20 mouse cellular contexts compared by ENCODE assay signal in the genomic region with DNA sequence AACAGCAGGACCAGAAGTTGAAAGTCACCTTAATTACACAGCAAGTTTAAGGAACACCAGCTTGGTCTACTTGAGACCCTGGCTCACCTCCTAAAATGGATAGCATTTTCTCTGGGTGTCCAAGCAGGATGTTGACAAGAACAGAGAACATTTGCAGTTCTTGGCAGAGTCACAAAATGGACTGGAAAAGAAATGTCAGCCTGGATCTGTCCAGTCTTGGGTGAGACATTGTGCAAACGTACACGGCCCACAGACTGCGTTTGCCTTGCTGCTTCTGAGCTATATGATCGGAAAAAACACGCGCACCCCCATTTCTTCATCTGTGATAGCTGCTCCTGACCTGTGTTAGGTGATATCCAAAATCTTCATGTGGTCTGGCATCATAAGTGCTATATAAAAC. TPM values are rescaled to one million over a fixed set of nuclear protein-coding genes. Genes with fewer than 3 reads are reported as not detected.
DNase-seq lines count a peak whose midpoint lies in the region; ATAC-seq and TF ChIP-seq lines count a peak whose summit lies in the region.
"Had no signal": no experiment of that assay in that cellular context is flagged by ENCODE, and none has a peak within 500 bp of the region (broad histone marks: within the 10 kb centered on the region; RNA-seq: fewer than 3 reads in every experiment).

No protein-coding gene starts in this region.

- H3K27me3 ChIP-seq in lung, embryonic 14.5 days (ENCODE audit: insufficient read depth, low read length): no peaks in the 10 kb centered on the region
- no peaks in the 10 kb centered on the region for H3K27me3 ChIP-seq in stomach, embryonic 16.5 days (ENCODE audit: control insufficient read depth, insufficient read depth, low read length)

- ATAC-seq in lung, embryonic 14.5 days (ENCODE audit: insufficient read depth): peak; percentile 73
- ATAC-seq in stomach, embryonic 16.5 days (ENCODE audit: insufficient read depth, low FRiP score): peak; percentile 74; the same call in 1 of the 2 replicates

- H3K4me2 ChIP-seq in lung, embryonic 14.5 days: no peak overlapping the region
- H3K4me2 ChIP-seq in stomach, embryonic 16.5 days (ENCODE audit: low read depth, low read length): peak overlapping the region; percentile 38; the same call in 1 of the 2 replicates
- H3K4me2 ChIP-seq: hindbrain, embryonic 14.5 days had no signal

- no peaks in the 10 kb centered on the region for H3K9me3 ChIP-seq in lung, embryonic 14.5 days (ENCODE audit: low read depth, low read length)
- no peaks in the 10 kb centered on the region for H3K9me3 ChIP-seq in stomach, embryonic 16.5 days (replicated peaks; ENCODE audit: control insufficient read depth, low read length)
- H3K9me3 ChIP-seq: midbrain, embryonic 10.5 days had no signal

- WGBS in lung, embryonic 14.5 days: 51% methylated on average over 6 of the region's 6 CpGs
- WGBS in stomach, embryonic 16.5 days: 46% methylated on average over 6 of the region's 6 CpGs

- no peak overlapping the region for H3K4me3 ChIP-seq in lung, embryonic 14.5 days (ENCODE audit: low read depth, low read length)
- no peak overlapping the region for H3K4me3 ChIP-seq in stomach, embryonic 16.5 days (replicated peaks; ENCODE audit: low read length)
- H3K4me3 ChIP-seq in layer of hippocampus, adult 2 months: no peak overlapping the region
- H3K4me3 ChIP-seq: erythroblast, embryonic 14.5 days; midbrain, embryonic 10.5 days had no signal

- H3K9ac ChIP-seq in lung, embryonic 14.5 days: no peak overlapping the region
- no peak overlapping the region for H3K9ac ChIP-seq in stomach, embryonic 16.5 days (ENCODE audit: low read length)
- H3K9ac ChIP-seq: hindbrain, embryonic 14.5 days; liver, embryonic 14.5 days had no signal

- H3K4me1 ChIP-seq in lung, embryonic 14.5 days (ENCODE audit: insufficient read depth): 0 out of 2 replicates have a peak, but pooled peaks cover 12% of the 10 kb centered on the region
- peaks cover 19% of the 10 kb centered on the region for H3K4me1 ChIP-seq in stomach, embryonic 16.5 days (ENCODE audit: control insufficient read depth, insufficient read depth, low read length)

- H3K27ac ChIP-seq in lung, embryonic 14.5 days (ENCODE audit: low read depth): 0 out of 2 replicates have a peak overlapping the region, but pooled peaks have one; percentile 36
- H3K27ac ChIP-seq in stomach, embryonic 16.5 days (ENCODE audit: low read length): peak overlapping the region; percentile 93
- H3K27ac ChIP-seq in layer of hippocampus, adult 2 months: no peak overlapping the region
- H3K27ac ChIP-seq: hindbrain, embryonic 14.5 days; liver, embryonic 14.5 days; midbrain, embryonic 10.5 days had no signal

- TF ChIP-seq CTCF in lung, embryonic 14.5 days (IDR thresholded peaks at IDR 0.05; ENCODE audit: low read depth): no peak
- TF ChIP-seq CTCF in layer of hippocampus, adult 2 months (conservative IDR thresholded peaks at IDR 0.05): no peak

- intact Hi-C loops in heart, postnatal 36 days (cut with DNase I): no loop called here

- no peaks in the 10 kb centered on the region for H3K36me3 ChIP-seq in lung, embryonic 14.5 days (ENCODE audit: insufficient read depth)
- no peaks in the 10 kb centered on the region for H3K36me3 ChIP-seq in stomach, embryonic 16.5 days (ENCODE audit: control insufficient read depth, insufficient read depth, low read length)
- H3K36me3 ChIP-seq: midbrain, embryonic 10.5 days had no signal

- DNase-seq in heart, adult 9 months (ENCODE audit: low spot score in 2 of 2): peak; percentile 41 to 44
- no peak for DNase-seq in heart, postnatal 36 days
- DNase-seq in lung, embryonic 14.5 days: peak; percentile 87
- no peak for DNase-seq in lung, adult 18-20 months
- peak; percentile 33 to 44 for DNase-seq in kidney, postnatal 4 days
- no peak for DNase-seq in layer of hippocampus, adult 2 months (ENCODE audit: low spot score in 2 of 2)
- DNase-seq in adrenal gland, adult (ENCODE audit: inconsistent age in 2 of 2, low spot score in 1 of 2): no peak
- DNase-seq: B cell, adult 2 months; cerebellum, adult 2 months; embryo, embryonic 11 days had no signal

RNA-seq across cellular contexts. Expression of gene Higd1a, which starts 9.5 kb away (rescaled TPM):
- 100 to 1,000 TPM; 209 to 218 TPM for total RNA-seq in heart, postnatal 36 days (2021)
- 163 and 169 TPM in 2 replicates for polyA plus RNA-seq in lung, embryonic 14.5 days (2014; fragmentation: Nextera tagmentation; extraction: Ambion mirVana)
- polyA plus RNA-seq in stomach, embryonic 16.5 days (2015; fragmentation: Nextera tagmentation; extraction: Ambion mirVana): 293 and 317 TPM in 2 replicates
- 10 to 100 TPM; 84.4 to 88.4 TPM for total RNA-seq in layer of hippocampus, adult 2 months (2021)

RNA-seq across cellular contexts. Expression of gene Ccdc13, which starts 28.4 kb away (rescaled TPM):
- total RNA-seq in heart, postnatal 36 days (2021): not detected
- 0.39 and 0.78 TPM in 2 replicates for polyA plus RNA-seq in lung, embryonic 14.5 days (2014; fragmentation: Nextera tagmentation; extraction: Ambion mirVana)
- polyA plus RNA-seq in stomach, embryonic 16.5 days (2015; fragmentation: Nextera tagmentation; extraction: Ambion mirVana): 0.56 and 0.59 TPM in 2 replicates
- total RNA-seq in layer of hippocampus, adult 2 months (2021): 10 to 100 TPM in 1 of 2 experiments, 1 to 10 TPM in 1; 7.8 to 10.0 TPM
- polyA plus RNA-seq: erythroblast, embryonic 14.5 days; liver, embryonic 14.5 days had no signal

RNA-seq across cellular contexts. Expression of gene Ackr2, which starts 30.5 kb away (rescaled TPM):
- 1 to 10 TPM; 1.6 to 1.9 TPM for total RNA-seq in heart, postnatal 36 days (2021)
- polyA plus RNA-seq in lung, embryonic 14.5 days (2014; fragmentation: Nextera tagmentation; extraction: Ambion mirVana): 0.88 TPM in 2 replicates
- 0.45 and 0.63 TPM in 2 replicates for polyA plus RNA-seq in stomach, embryonic 16.5 days (2015; fragmentation: Nextera tagmentation; extraction: Ambion mirVana)
- 1 to 10 TPM; 1.7 to 2.3 TPM for total RNA-seq in layer of hippocampus, adult 2 months (2021)
- polyA plus RNA-seq: erythroblast, embryonic 14.5 days had no signal

RNA-seq across cellular contexts. Expression of gene Cyp8b1, which starts 48.5 kb away (rescaled TPM):
- not detected for total RNA-seq in heart, postnatal 36 days (2021)
- polyA plus RNA-seq in lung, embryonic 14.5 days (2014; fragmentation: Nextera tagmentation; extraction: Ambion mirVana): not detected in 2 replicates
- polyA plus RNA-seq in stomach, embryonic 16.5 days (2015; fragmentation: Nextera tagmentation; extraction: Ambion mirVana): 0.35 and 0.37 TPM in 2 replicates
- not detected for total RNA-seq in layer of hippocampus, adult 2 months (2021)
- total RNA-seq: ES-E14; layer of hippocampus, adult 18-20 months; left cerebral cortex, postnatal 10 days had no signal
- polyA plus RNA-seq: cerebellum, adult 2 months; erythroblast, embryonic 14.5 days; frontal cortex, adult 2 months; hindbrain, embryonic 14.5 days; midbrain, embryonic 10.5 days; testis, adult 2 months had no signal

Comparison
In these comparisons a context has a peak if more than half of its experiments do, and no peak if none do; other contexts are left out.
1. DNase-seq: peak in heart, adult 9 months (2 of 2), lung, embryonic 14.5 days (single experiment) and kidney, postnatal 4 days (2 of 2); none in heart, postnatal 36 days (0 of 2), lung, adult 18-20 months (0 of 2), layer of hippocampus, adult 2 months (0 of 2) and adrenal gland, adult (0 of 2).
2. RNA of gene Ccdc13, which starts 28.4 kb away (total RNA-seq): 7.8 to 10.0 TPM in layer of hippocampus, adult 2 months; not detected in heart, postnatal 36 days; every median in the first group is over 4 times any median in the second.